Mouse (Mus musculus): ENCODE data around the gene Kank4.
"Not testable (repeated sequence)": the region's sequence is repeated elsewhere in the genome, so short reads cannot be mapped to it uniquely, and the experiment has no call there.

Kank4 gene

DNA sequence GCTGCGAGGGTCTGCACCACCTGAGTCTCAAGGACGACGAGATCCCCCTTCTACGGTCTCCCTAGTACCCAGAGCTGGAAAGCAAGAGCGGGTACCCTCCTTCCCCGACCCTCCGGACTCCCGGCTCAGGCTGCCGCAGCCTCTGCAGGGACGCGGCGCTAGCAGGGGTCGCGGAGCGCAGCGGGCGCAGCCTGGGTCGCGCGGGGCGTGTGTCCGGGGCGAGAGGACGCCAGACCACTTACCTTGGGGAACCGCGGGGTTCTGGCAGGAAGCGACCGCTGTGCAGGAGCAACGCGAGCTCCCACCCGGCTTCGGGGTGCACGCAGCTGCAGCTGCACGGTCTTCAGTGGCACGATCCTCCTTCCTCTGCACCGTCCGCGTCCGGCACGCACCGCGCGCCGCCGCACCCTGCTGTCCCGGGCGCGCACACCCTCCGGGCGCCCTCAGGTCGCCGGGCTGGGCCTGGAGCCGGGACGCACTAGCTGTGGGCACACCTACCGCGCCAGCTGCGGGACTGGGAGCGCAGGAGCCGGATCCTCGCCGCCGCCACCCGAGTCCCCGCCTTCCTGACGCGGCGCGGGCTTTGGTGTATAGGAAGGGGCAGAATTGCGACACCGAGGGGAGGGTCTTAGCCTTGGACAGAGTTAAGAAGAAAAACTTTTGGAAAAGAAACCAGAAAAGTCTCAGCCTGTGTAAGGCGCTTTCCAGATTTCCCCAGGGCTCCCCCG, at the start of gene Kank4:
Gene Kank4, minus strand, starts transcription at position 354 of the 728 bp plus-strand sequence.
- peak; percentile 19 for DNase-seq (ENCODE audit: low read depth, low spot score)

DNA sequence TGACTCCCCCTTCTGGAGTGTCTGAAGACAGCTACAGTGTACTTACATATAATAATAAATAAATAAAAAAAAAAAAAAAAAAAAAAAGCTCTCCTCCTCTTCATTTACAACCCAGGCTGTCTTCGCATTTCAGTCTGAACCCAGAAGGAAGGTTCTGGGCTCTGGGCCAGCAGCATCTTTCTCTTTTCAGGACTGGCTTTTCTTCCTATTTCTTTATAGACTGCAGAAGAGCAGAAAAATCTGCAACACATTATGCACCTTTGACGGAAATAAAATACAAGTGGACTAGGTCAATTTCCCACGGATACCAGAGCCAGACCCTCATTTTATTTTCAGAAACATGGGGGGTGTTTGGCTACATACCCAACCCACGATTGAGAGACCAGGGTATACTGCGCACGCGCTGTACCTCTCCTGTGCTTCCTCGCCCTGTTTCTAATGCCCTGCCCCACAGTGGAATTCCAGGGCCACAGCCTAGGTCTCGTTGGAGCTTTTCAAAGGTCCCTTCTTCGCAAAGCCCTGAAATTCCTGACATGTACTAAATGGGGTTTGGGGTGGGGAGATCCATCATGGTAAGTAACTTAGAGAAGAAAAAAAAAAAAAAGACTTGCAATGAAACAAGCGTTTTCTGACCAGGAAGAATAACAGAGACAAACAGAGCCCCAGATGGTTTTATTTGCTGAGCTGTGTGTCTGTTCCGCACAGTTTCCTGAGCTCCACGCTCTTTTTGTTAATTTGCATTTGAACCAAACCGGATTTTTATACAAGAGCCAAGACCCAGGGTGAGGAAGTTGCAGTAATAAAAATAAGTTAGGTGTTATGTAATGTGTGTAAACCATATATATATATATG, 48.3 kb upstream of the Kank4 start:
- DNase-seq (ENCODE audit: low read depth, low spot score), result peak; percentile 48

DNA sequence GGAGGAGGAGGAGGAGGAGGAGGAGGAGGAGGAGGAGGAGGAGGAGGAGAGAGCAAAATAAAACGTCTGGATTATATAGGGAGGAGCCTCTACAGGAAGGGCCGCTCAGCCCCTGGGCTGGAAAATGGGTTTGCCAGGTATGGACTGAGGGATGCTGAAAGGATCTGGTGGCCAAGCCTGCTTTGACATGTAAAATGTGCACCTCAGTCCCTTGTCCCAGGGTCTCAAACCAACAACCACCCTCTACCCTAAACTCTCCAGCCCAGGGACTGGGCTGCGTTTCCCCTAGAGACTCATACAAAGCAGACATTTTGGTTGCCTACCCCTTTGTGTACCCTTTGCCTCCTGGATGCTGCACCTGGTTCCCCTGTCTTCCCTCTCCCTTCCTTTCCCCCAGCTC, 47.2 kb upstream of the Kank4 start:
- DNase-seq (ENCODE audit: low read depth, low spot score), result no peak

DNA sequence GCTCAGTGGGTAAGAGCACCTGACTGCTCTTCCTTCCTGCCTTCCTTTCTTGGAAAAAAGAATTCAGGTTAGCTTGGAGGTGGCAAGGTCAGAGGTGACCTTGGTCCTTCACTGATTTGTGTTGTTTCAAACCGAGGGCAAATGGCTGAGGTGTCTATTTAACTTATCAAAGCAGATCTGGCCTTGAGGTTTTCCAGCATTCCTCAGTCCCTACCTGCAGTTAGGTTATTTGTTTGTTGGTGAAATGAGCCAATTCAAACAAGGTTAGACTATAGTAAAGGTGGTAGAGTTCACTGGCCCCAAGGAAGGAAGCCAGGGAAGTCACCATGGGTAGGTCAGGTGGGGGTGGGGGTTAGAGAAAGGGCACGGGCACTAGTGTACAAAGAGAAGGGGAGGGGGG, 46.8 kb upstream of the Kank4 start:
- no peak for DNase-seq (ENCODE audit: low read depth, low spot score)

DNA sequence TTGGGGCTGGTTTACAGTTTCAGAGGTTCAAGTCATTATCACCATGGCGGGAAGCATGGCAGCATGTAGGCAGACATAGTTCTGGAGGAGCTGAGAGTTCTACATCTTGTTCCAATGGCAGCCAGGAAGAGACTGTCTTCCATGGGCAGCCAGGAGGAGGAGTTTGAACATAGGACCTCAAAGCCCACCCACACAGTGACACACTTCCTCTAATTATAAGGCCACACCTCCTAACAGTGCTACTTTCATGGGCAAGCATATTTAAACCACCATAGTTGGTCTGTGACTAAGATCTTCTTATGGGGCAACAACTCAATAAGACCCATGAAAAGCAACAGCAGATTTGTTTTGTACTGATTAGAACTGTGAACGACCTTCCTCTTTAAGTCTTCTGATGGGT, 46.1 kb upstream of the Kank4 start:
- no peak for DNase-seq (ENCODE audit: low read depth, low spot score)

DNA sequence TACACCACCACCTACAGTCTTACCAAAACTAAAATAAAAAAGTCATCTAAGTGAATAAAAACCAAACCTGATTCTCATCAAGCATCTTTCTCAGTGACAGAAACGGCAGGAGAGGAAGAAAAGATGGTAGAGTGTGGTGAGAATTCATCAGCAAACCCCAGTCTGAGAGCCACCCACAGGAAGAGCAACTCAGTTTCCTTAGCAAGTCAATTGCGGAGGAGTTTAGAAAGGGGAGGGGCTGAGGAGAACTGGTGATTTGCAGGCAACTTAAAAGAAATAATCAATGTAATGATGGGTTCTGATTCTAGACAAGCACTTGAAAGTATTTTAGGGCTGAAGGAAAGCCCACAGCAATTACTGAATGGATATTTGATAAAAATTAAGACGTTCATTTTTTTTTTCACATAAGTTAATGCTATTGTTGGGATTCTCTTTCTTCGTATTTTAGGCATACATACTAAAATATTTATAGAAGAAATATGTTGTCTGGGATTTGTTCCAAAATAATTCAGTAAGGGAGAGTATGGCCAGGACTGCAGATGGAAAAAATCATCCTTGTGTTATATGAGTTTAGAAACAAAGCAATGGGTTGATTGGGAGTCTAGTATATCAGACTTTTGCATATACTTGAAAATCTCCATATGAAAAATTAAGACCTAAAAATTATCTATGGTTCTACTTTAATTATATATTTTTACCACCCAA, 41.0 kb upstream of the Kank4 start:
- DNase-seq (ENCODE audit: low read depth, low spot score), result peak; percentile 57

DNA sequence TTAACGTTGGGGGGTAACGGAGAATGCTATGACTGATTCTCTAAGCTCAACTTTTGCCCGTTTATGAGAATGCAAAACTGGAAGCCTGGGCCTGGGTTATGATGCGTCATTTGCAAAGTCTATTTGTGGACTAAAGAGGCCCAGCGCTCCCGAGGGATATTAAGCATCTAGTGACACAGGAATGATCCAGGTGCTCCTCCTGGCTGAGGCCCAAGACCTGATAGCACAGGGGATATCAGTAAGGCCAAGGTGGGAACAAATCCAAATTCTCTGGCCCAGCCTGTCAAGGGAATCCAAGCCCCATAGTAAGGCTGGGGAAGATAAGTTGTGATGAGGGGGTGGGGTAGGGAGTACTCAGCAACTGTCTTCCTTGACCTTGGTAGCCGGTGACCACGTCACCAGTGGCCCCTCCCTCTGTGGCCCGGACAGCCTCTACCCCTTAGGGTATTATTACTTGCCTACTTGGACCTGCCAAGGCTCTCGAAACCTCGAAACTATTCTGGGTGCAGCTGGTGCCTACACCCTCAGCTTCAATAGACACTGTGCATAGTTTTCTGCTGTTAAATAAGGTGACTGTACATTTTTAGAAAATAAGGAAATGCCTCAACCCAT, 39.8 kb upstream of the Kank4 start:
- no peak for DNase-seq (ENCODE audit: low read depth, low spot score)

DNA sequence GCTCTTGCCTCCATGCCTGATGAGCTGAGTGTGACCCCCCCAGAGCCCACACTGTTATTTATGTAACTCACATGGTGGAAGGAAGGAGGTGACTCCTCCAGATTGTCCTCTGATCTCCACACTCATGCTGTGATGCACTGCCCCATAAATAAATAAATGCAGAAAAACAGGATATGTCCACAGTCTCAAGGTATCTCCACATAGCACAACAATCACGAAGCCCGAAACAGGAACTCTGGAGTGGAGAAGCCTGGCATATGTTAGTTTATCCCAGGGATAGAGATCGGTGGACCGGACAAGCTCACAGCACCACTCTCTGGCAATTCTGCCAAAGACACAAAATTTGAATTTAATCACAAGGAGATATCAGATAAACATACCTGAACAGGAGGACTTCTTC, 36.6 kb upstream of the Kank4 start:
- DNase-seq (ENCODE audit: low read depth, low spot score), result no peak

DNA sequence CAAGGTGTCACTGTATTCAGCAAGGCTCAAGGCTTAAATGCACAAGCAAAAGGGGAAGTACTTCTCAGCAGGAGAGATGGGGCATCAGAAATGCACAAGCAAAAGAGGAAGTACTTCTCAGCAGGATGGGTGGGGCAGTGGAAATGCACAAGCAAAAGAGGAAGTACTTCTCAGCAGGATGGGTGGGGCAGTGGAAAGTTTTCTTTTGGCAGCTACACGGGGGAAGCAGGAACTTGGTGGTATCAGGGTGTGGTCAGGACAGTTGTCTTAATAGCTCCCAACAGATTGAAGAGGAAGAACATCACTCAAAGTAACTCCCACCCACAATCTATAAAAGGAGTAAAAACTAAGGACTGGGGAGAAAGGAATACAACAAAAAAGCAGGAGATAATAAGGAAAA, 33.1 kb upstream of the Kank4 start:
- not testable (repeated sequence) for DNase-seq (ENCODE audit: low read depth, low spot score)

DNA sequence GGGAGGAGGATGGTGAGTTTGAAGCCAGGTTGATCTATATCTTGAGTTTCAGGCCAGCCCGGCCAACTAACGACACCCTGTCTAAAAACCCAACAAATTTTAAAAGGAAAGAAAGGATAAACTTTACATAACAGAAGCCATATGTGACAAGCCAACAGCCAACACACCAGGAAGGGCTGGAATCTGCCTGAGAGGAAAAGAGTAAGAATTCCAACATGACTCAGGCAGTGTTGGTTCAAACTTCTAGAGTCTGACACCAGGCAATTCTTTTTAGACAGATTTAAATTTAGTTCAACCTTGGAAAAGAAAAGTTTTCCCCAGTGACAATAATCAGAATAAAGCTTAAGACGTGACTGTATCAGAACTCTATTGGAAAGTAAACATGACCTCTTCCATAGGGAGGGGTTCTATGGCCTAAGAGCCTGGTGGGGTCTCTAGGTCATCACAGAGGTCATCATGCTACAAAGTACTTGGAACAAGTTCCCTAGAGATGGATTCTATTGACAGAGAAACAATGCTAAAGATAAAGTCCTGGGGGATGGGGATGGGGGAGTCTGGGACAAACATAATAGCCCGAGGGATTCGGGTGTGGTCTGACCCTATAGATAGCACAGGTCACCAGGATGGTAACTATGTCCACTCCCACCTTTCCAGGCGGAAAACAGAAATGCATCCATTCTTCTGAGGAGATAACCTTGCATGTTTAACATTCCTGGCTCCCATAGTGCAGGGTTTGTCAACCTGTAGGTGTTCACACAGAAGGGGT, 30.0 kb upstream of the Kank4 start:
- peak; percentile 54 for DNase-seq (ENCODE audit: low read depth, low spot score)

DNA sequence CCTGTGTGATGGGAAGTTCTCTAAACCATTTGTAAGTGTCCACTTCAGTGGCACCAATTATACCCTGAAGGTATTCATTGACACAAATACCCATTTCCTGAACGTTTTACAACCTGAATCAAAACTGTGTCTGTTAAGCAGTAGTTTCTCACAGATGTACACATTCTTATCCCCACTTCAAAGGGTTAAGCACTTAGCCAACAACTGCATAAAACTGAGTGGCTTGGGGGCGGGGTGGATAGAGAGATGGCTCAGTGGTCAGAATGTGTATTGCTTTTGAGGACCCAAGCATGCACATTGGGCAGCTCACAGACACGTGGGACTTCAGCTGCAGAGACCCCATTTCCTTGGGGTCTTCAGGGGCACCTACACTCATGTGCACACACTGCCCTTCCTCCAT, 29.1 kb upstream of the Kank4 start:
- DNase-seq (ENCODE audit: low read depth, low spot score), result no peak

DNA sequence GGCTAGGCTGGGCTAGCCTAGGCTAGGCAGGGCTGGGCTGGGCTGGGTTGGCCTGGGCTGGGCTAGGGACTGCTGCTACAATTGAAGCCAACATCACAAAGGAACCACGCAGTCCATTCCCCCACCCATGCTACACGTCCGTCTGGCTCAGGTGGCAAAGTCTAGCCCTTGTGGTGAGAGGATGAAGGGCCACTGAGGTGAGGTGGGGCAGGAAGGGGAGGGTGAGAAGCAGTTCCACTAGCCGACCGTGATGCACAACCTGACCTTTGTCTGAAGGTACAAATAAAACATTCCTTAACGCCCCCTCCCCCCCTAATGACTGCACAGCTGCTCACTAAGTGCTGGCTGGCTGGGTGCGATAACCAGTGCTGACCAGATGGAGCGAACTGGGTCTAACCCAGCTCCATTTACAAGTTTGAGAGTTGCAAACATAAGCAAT, 28.4 kb upstream of the Kank4 start:
- DNase-seq (ENCODE audit: low read depth, low spot score), result peak; percentile 27

DNA sequence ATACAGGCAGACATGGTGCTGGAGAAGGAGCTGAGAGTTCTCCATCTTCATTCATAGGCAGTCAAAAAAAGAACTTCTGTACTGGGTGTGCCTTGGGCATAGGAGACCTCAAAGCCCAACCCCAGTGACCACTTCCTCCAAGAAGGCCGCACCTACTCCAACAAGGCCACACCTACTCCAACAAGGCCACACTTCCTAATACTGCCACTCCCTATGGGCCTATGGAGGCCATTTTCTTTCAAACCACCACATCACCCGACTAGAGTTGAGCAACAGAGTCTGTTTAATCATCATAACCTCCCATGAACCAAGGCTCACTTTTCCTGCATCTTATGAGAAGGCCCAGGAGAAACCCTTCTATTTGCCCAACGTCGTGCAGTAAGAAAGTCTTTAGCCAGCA, 27.9 kb upstream of the Kank4 start:
- no peak for DNase-seq (ENCODE audit: low read depth, low spot score)

DNA sequence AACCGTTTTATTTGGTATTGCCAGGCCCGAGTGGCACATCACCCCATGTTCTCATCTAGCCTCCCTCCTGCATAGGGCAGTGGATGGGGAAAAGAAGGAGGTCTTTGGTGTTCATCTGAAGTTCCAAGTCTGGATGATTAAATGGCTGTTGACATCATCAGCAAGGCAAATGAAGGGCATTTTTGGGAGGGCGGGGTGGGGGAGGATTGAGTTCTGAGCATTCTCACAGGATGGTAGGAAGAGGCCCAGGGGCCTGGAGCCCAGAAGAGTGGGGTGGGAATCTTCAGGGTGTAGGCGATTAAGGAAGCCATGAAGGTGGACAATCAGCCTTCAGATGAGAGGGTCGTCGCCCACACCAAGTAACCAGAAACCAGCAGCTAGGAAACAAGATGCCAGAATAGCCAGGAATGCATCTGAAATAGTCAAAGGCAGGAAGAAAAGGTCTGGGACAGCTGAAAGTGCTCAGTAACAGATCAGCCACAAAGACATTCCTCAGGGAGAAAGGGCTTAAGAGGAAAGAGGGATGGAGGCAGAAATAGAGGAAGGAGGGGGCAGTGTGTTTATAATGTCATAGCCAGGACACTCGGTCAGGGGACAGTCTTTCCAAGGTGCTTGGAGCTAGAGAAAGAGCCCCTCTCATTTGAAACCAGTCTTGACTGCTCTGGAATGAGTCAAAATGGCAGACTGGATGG, 26.7 kb upstream of the Kank4 start:
- no peak for DNase-seq (ENCODE audit: low read depth, low spot score)

DNA sequence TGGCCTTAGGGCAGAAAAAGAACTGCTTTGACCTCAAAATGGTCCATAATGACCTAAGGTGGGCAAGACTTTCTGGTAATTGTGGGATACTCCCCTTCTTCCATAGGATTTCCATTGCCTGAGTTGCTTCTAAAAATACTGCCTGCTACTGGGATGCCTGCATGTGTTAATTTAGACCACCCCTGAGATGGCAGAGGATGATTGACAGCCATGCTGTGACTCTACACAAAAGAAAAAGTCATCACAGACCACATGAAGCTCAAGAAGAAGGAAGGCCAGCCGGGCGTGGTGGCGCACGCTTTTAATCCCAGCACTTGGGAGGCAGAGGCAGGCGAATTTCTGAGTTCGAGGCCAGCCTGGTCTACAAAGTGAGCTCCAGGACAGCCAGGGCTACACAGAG, 23.9 kb upstream of the Kank4 start:
- DNase-seq (ENCODE audit: low read depth, low spot score), result not testable (repeated sequence)

DNA sequence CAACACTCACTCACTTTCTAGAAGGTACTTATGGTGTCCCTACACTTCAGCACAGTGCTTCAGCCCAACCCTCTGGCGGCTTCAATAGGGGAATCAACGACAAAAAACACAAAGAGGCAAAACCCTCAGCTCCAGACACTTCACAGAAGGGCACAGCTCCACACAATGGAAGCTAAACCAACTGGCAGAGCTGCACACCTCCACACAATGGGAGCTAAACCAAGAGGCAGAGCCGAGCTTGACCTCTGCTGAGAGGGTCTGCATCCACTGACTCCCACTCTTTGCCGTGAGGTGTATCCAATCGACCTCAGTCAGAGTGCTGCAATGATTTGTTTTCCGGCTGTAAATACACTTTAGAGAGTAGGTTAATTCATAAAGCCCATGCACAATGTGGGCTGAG, 23.2 kb upstream of the Kank4 start:
- no peak for DNase-seq (ENCODE audit: low read depth, low spot score)

DNA sequence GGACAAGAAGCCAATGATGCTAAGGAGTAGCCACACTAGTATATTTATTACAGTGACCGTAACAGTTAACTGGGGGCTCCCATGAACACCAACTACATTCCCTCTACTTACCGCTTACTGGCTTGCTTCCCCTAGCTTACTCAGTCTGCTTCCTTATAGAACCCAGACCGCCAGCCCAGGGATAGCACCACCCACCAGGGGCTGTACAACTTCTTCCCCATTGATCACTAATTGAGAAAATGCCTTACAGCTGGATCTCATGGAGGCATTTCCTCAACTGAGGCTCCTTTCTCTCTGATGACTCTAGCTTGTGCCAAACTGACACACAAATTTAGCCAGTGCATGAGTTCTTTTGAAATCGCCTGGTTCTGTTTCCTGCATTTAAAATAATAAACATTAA, 21.6 kb upstream of the Kank4 start:
- DNase-seq (ENCODE audit: low read depth, low spot score), result no peak

DNA sequence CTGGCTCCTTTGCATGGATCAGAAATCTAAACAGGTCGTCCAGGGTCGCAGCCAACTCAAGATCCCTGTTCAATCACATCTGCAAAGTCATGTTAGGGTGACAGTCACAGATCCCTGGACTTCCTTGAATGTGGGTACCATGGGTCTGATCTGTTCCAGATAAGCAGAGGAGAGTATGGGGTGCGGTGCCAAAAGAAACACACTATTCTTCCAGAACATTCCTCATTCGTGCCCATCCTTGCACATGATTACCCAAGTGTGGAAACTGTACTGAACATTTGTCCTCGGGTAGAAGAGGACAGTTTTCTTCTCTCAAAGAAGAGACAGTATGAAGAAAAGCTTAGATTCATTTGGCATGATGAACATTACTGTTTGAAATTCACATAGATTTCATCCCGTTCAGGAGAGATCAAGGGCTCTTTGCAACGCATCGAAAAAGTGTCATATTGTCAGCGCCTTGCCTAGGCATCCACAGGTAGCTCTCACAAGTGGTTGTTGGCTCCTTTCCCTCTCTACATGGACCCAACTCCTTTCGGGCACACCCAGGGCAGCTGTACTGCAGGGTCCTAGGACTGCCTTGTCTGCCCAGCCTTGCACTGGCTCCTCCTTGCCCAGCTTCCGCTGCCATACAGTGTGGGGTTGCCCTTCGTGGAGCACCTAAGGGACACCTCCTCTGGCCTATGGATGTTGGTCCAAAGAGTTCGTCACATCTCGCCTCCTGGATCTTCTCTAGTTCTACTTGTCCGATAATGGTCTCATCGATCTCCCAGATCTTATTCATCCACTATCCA, 20.6 kb upstream of the Kank4 start:
- DNase-seq (ENCODE audit: low read depth, low spot score), result no peak

DNA sequence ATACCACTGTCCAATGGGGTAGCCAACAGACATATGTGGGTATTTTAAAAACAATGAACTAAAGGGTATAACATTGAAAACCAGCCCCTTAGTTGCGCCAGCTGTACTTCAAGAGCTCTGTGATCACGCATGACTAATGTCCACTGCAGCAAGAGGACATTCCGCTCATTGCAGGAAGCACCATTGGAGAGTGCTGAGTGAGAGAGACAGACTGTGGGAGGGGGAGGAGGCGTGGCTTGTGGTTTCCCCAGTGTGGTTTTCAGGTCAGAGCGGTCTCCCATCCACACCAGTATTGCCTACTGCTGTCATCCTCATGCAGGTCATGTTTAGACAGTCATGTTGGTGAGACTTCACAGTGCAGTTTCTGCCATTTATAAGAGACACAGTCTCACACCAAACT, 19.2 kb upstream of the Kank4 start:
- no peak for DNase-seq (ENCODE audit: low read depth, low spot score)

DNA sequence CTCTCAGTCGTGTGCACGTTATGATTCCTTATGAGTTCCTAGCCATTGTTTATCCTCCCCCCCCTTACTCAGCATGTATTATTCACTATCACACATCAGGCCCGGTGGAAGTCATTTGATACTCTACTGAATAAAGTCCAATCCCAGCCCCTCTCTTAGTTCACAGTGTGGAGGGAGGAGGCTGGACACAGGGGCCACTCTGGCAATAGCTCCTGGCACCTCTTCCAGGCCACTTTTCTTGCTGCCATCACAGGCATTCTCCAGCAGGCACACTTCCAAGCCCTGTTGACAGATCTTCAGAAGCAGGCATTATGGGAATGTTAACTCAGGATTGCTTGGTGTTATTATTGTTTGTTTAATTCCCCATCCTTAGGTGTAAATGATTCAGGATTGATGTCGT, 17.4 kb upstream of the Kank4 start:
- no peak for DNase-seq (ENCODE audit: low read depth, low spot score)
